Mouse (Mus musculus) E14TG2a.4 (cell line): ENCODE data around the gene Sirt6.
A peak's percentile ranks its signal among the peaks of the same experiment; 100 is the strongest.

Experiments
- H3K27me3 ChIP-seq: 2 replicates; pipeline ENCODE4 v1.6.1; 2014; ENCODE audit warnings: low read length, control low read depth; ENCODE audit not compliant: insufficient read depth
- H3K36me3 ChIP-seq: 2 replicates; pipeline ENCODE4 v1.6.1; 2014; ENCODE audit warnings: low read length, control low read depth; ENCODE audit not compliant: insufficient read depth
- H3K4me1 ChIP-seq: replicated peaks from 2 replicates; pipeline ENCODE4 v1.6.1; 2014; ENCODE audit warnings: low read depth, low read length, control low read depth
- H3K4me3 ChIP-seq: replicated peaks from 2 replicates; pipeline ENCODE4 v1.5.1; 2014; ENCODE audit warnings: mild to moderate bottlenecking, low read length
- H3K9me3 ChIP-seq: 2 replicates; pipeline ENCODE4 v1.6.1; 2014; ENCODE audit warnings: low read length, control low read depth
- CTCF ChIP-seq: conservative IDR thresholded peaks from 2 replicates; pipeline ENCODE4 v1.5.1; 2014; ENCODE audit warnings: low read length
- NANOG ChIP-seq: IDR thresholded peaks from 2 replicates; pipeline ENCODE4 v1.6.1; 2014; ENCODE audit warnings: borderline replicate concordance, low read length, mixed read lengths
- POU5F1 ChIP-seq: IDR thresholded peaks from 2 replicates; pipeline ENCODE4 v1.6.1; 2014; ENCODE audit warnings: low read length, borderline replicate concordance

The Sirt6 gene

DNA sequence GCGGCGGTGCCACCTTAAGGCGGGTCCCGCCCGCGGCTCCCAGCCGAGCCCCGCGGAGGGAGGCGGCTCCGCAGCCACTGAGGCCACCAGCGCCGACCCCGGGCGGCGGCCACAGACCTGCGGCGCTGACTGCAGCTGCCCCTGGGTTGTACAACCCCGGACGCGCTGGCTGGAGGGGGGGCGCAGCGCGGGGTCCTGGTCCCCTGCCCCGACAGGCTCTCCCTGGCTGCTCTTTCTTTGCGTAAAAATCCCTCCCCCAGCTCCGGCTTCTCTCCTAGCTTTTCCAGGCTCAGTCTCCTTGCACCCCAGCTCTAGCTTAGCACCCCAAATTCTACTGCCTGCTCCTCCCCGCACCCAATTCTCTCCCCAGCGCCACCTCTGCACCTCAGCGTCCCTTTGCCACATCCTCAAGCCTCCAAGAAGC lies 52.4 kb downstream of the Sirt6 start:
- Histone ChIP-seq H3K9me3 (0 out of 2 replicates have a peak, but pooled peaks cover 3% of the 10 kb centered on the region), H3K36me3 (no peaks in the 10 kb centered on the region), H3K4me3 (peak overlapping the region; percentile 75), H3K4me1 (peaks cover 59% of the 10 kb centered on the region), H3K27me3 (peaks cover 85% of the 10 kb centered on the region)
- TF ChIP-seq POU5F1 (no peak), CTCF (no peak), NANOG (no peak)

GRCm38 (mm10) chr10:81574081-81575056 lies 53.2 kb downstream of the Sirt6 start, which contains the start of gene Tle2:
Gene Tle2 (plus strand): TSS chr10:81574561.
- Histone ChIP-seq H3K27me3 (peaks cover 85% of the 10 kb centered on the region), H3K4me3 (peak within 1 kb of the TSS; percentile 75), H3K9me3 (0 out of 2 replicates have a peak, but pooled peaks cover 3% of the 10 kb centered on the region), H3K4me1 (peaks cover 63% of the 10 kb centered on the region), H3K36me3 (no peaks in the 10 kb centered on the region)
- no peak for TF ChIP-seq CTCF
- TF ChIP-seq NANOG, result no peak
- TF ChIP-seq POU5F1, result no peak

DNA sequence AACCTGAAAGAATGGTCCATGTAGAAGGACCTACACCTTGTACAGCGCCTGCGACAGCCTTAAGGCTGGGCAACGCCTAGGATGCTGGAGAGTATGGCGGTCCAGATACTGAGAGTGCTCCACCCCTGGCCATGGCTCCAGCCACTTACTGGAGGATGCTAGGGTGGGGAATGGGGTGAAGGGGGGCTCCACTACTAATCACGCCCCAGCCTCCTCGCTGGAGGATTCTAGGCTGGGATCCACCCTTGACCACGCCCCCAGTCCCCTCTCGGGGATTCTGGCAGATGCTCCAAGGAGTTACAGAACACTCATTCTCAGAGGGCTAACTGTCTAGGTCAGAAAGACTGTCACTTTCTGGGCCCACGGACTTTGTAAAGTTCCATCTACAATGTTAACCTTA lies 54.6 kb downstream of the Sirt6 start:
- no peaks in the 10 kb centered on the region for H3K36me3 ChIP-seq
- peak overlapping the region; percentile 81 for H3K4me3 ChIP-seq
- H3K27me3 ChIP-seq, result peaks cover 83% of the 10 kb centered on the region
- H3K9me3 ChIP-seq, result 0 out of 2 replicates have a peak, but pooled peaks cover 3% of the 10 kb centered on the region
- peaks cover 76% of the 10 kb centered on the region for H3K4me1 ChIP-seq
- no peak for TF ChIP-seq POU5F1
- no peak for TF ChIP-seq NANOG
- TF ChIP-seq CTCF, result no peak

- Histone ChIP-seq H3K9me3 (0 out of 2 replicates have a peak, but pooled peaks cover 3% of the 10 kb centered on the region), H3K36me3 (peaks cover 6% of the 10 kb centered on the region; the same call in 1 of the 2 replicates), H3K27me3 (peaks cover 82% of the 10 kb centered on the region), H3K4me3 (peak overlapping the region; percentile 81), H3K4me1 (peaks cover 81% of the 10 kb centered on the region)
- TF ChIP-seq POU5F1 (no peak), NANOG (no peak), CTCF (no peak)
Observed at GRCm38 (mm10) chr10:81572133-81572671, 55.4 kb downstream of the Sirt6 start.
